Mouse (Mus musculus) CH12.LX (cell line): ENCODE results near the gene Otud7a. TPM values are rescaled to one million over a fixed set of nuclear protein-coding genes. Genes with fewer than 3 reads are reported as not detected.

Experiments
- DNase-seq: peaks from one replicate; pipeline ENCODE4 v3.0.0-alpha.2; 2013; ENCODE audit errors: extremely low read depth
- H3K27ac ChIP-seq: 2 replicates; pipeline ENCODE4 v1.5.1; 2012; ENCODE audit warnings: low read depth, mild to moderate bottlenecking, control low read depth, moderate library complexity; ENCODE audit not compliant: insufficient read depth
- H3K27me3 ChIP-seq: replicated peaks from 2 replicates; pipeline ENCODE3; 2012; ENCODE audit warnings: inconsistent platforms
- H3K36me3 ChIP-seq, 2 experiments: replicated peaks in 1 of 2; 2 replicates each; pipeline versions ENCODE3 to v1.6.1; 2012; ENCODE audit warnings: inconsistent platforms in 1 of 2, low read length in 1 of 2, mild to moderate bottlenecking in 1 of 2, mixed read lengths in 1 of 2, moderate library complexity in 1 of 2; ENCODE audit not compliant: control insufficient read depth in 1 of 2, insufficient read depth in 1 of 2
- H3K4me1 ChIP-seq, 2 experiments: 2 replicates each; pipeline ENCODE4 v1.6.1; 2012; ENCODE audit warnings: inconsistent platforms in 1 of 2, moderate library complexity in 1 of 2; ENCODE audit not compliant: insufficient read depth in 2 of 2, control insufficient read depth in 1 of 2
- H3K4me2 ChIP-seq: 2 replicates; pipeline ENCODE4 v1.6.1; 2012; ENCODE audit warnings: low read depth, mild to moderate bottlenecking, control low read depth; ENCODE audit not compliant: poor library complexity, insufficient read depth, severe bottlenecking
- H3K4me3 ChIP-seq, 3 experiments: fragments of 150-350 bp in 1 of 3; sonication (generic) in 1 of 3; replicated peaks in 1 of 3; 2 replicates each; pipeline versions ENCODE3 to v1.5.1; 2011 to 2012; ENCODE audit warnings: low read depth in 2 of 3, low read length in 2 of 3, mild to moderate bottlenecking in 2 of 3, moderate library complexity in 2 of 3, control low read depth in 1 of 3, improper control_type of control experiment in 1 of 3, inconsistent platforms in 1 of 3, mixed read lengths in 1 of 3; ENCODE audit not compliant: poor library complexity in 1 of 3
- H3K79me2 ChIP-seq: replicated peaks from 2 replicates; pipeline ENCODE4 v1.6.1; 2012; ENCODE audit warnings: mild to moderate bottlenecking, moderate library complexity; ENCODE audit not compliant: control insufficient read depth, poor library complexity, insufficient read depth, severe bottlenecking; ENCODE audit errors: extremely low read depth
- H3K9ac ChIP-seq: 2 replicates; pipeline ENCODE4 v1.6.1; 2012; ENCODE audit warnings: low read depth, mild to moderate bottlenecking, control low read depth, moderate library complexity; ENCODE audit not compliant: insufficient read depth
- H3K9me3 ChIP-seq: replicated peaks from 2 replicates; pipeline ENCODE3; 2012; ENCODE audit warnings: low read length, inconsistent platforms, mixed read lengths
- CHD2 ChIP-seq: IDR thresholded peaks from 2 replicates; pipeline ENCODE4 v1.6.1; 2011; ENCODE audit warnings: low read length, improper control_type of control experiment
- CTCF ChIP-seq, 2 experiments: IDR thresholded peaks in 1 of 2; conservative IDR thresholded peaks in 1 of 2; 2 replicates each; pipeline ENCODE4 v1.5.1; 2011 to 2012; ENCODE audit warnings: low read depth in 2 of 2, low read length in 2 of 2, improper control_type of control experiment in 1 of 2, inconsistent platforms in 1 of 2, mild to moderate bottlenecking in 1 of 2, moderate library complexity in 1 of 2
- E2F4 ChIP-seq: IDR thresholded peaks from 2 replicates; pipeline ENCODE4 v1.6.1; 2011; ENCODE audit warnings: low read depth, low read length, improper control_type of control experiment; ENCODE audit not compliant: insufficient replicate concordance
- ELF1 ChIP-seq: IDR thresholded peaks from 2 replicates; pipeline ENCODE4 v1.6.1; 2014; ENCODE audit warnings: low read depth, mild to moderate bottlenecking, inconsistent platforms, low read length, improper control_type of control experiment
- EP300 ChIP-seq: IDR thresholded peaks from 2 replicates; pipeline ENCODE4 v1.6.1; 2011; ENCODE audit warnings: low read length, improper control_type of control experiment
- IRF4 ChIP-seq: IDR thresholded peaks from 2 replicates; pipeline ENCODE4 v1.6.1; 2014; ENCODE audit warnings: low read depth, mild to moderate bottlenecking, inconsistent platforms, low read length, improper control_type of control experiment
- JUND ChIP-seq: conservative IDR thresholded peaks from 2 replicates; pipeline ENCODE4 v1.6.1; 2011; ENCODE audit warnings: low read depth, low read length, improper control_type of control experiment
- MAFK ChIP-seq: IDR thresholded peaks from 2 replicates; pipeline ENCODE4 v1.6.1; 2011; ENCODE audit warnings: low read length, improper control_type of control experiment; ENCODE audit not compliant: insufficient replicate concordance
- MAX ChIP-seq: IDR thresholded peaks from 2 replicates; pipeline ENCODE4 v1.6.1; 2011; ENCODE audit warnings: low read length, improper control_type of control experiment
- MAZ ChIP-seq: IDR thresholded peaks from 2 replicates; pipeline ENCODE4 v1.6.1; 2012; ENCODE audit warnings: low read depth, mild to moderate bottlenecking, inconsistent platforms, low read length, improper control_type of control experiment, moderate library complexity
- PAX5 ChIP-seq: IDR thresholded peaks from 2 replicates; pipeline ENCODE4 v1.6.1; 2012; ENCODE audit warnings: low read length, inconsistent platforms, mixed read lengths
- POLR2AphosphoS2 ChIP-seq: IDR thresholded peaks from 2 replicates; pipeline ENCODE4 v1.6.1; 2011; ENCODE audit warnings: low read depth, low read length, improper control_type of control experiment
- RAD21 ChIP-seq: IDR thresholded peaks from 2 replicates; pipeline ENCODE4 v1.6.1; 2011; ENCODE audit warnings: low read depth, mild to moderate bottlenecking, low read length, improper control_type of control experiment, moderate library complexity
- RCOR1 ChIP-seq: conservative IDR thresholded peaks from 2 replicates; pipeline ENCODE4 v1.6.1; 2012; ENCODE audit warnings: low read depth, mild to moderate bottlenecking, inconsistent platforms, low read length, improper control_type of control experiment
- SIN3A ChIP-seq: IDR thresholded peaks from 2 replicates; pipeline ENCODE4 v1.6.1; 2012; ENCODE audit warnings: low read length, improper control_type of control experiment, inconsistent platforms
- SMC3 ChIP-seq: IDR thresholded peaks from 2 replicates; pipeline ENCODE4 v1.6.1; 2011; ENCODE audit warnings: low read depth, low read length, improper control_type of control experiment
- TBP ChIP-seq: conservative IDR thresholded peaks from 2 replicates; pipeline ENCODE4 v1.6.1; 2011; ENCODE audit warnings: low read depth, low read length, improper control_type of control experiment
- TCF12 ChIP-seq: IDR thresholded peaks from 2 replicates; pipeline ENCODE4 v1.6.1; 2014; ENCODE audit warnings: low read depth, mild to moderate bottlenecking, inconsistent platforms, low read length, improper control_type of control experiment
- USF2 ChIP-seq: conservative IDR thresholded peaks from 2 replicates; pipeline ENCODE4 v1.6.1; 2011; ENCODE audit warnings: low read depth, low read length, improper control_type of control experiment
- ZC3H11A ChIP-seq: IDR thresholded peaks from 2 replicates; pipeline ENCODE4 v1.6.1; 2012; ENCODE audit warnings: low read depth, mild to moderate bottlenecking, inconsistent platforms, low read length, improper control_type of control experiment
- dilution Hi-C: fragments of 300-500 bp; cut with MboI; formaldehyde crosslinking; loops from 2 replicates; pipeline ENCODE4 v1.14.3; 2020; ENCODE audit warnings: low sequenced_read_pairs; ENCODE audit not compliant: extremely low pct_unique_long_range_greater_than_20kb, extremely low pct_ligation_motif_present
- in situ Hi-C: fragments of 300-500 bp; cut with MboI; formaldehyde crosslinking; loops from 3 replicates; pipeline ENCODE4 v1.14.3; 2019; ENCODE audit warnings: low sequenced_read_pairs, low pct_ligation_motif_present, low pct_unique_long_range_greater_than_20kb, mixed read lengths
- polyA plus RNA-seq: library from polyadenylated mRNA; unstranded; fragments of >175 nt; gene quantifications from 2 replicates; pipeline ENCODE4 v1.2.1, GENCODE M21; 2012; ENCODE audit warnings: low read depth; ENCODE audit not compliant: insufficient read length
- total RNA-seq, 2 experiments: library from RNA; depleted of rRNA; stranded (reverse); fragments of 300-350 nt in 1 of 2; fragments of >200 nt in 1 of 2; gene quantifications; 2 replicates each; pipeline ENCODE4 v1.2.3; 2012 to 2014

Otud7a gene
- total and polyA plus RNA-seq, 3 experiments, result not detected

GRCm38 (mm10) chr7:63743116-63743515 is 298.6 kb downstream of the Otud7a start:
- in situ Hi-C loops (loop anchor here (25.0 kb wide), 1 partner anchor 994 kb away; no protein-coding TSS in a partner anchor), dilution Hi-C loops (no loop called here)
- Histone ChIP-seq H3K4me3 (no peak overlapping the region), H3K9me3 (peaks cover 4% of the 10 kb centered on the region), H3K4me2 (no peak overlapping the region), H3K27ac (no peak overlapping the region), H3K27me3 (peaks cover 50% of the 10 kb centered on the region), H3K79me2 (no peaks in the 10 kb centered on the region), H3K4me1 (no peaks in the 10 kb centered on the region), H3K36me3 (no peaks in the 10 kb centered on the region), H3K9ac (no peak overlapping the region)
- DNase-seq, result no peak
- TF ChIP-seq TCF12 (no peak), MAZ (no peak), ELF1 (no peak), MAFK (no peak), TBP (no peak), E2F4 (no peak), EP300 (no peak), RAD21 (no peak), RCOR1 (no peak), USF2 (no peak), JUND (no peak), MAX (no peak), CHD2 (no peak)
- TF ChIP-seq, all 38 proteins: peak for 0

- Histone ChIP-seq H3K4me2 (no peak overlapping the region), H3K79me2 (no peaks in the 10 kb centered on the region), H3K36me3 (no peaks in the 10 kb centered on the region), H3K4me3 (no peak overlapping the region), H3K27ac (no peak overlapping the region), H3K27me3 (peaks cover 13% of the 10 kb centered on the region), H3K4me1 (peaks cover 11 to 15% of the 10 kb centered on the region in 2 experiments), H3K9me3 (no peaks in the 10 kb centered on the region), H3K9ac (no peak overlapping the region)
- TF ChIP-seq ZC3H11A, result peak; percentile 26
- TF ChIP-seq JUND, result no peak
- no peak for TF ChIP-seq IRF4
- no peak for TF ChIP-seq EP300
- peak; percentile 79 to 83 for TF ChIP-seq CTCF (conservative IDR thresholded peaks at IDR 0.05 in 1 of 2, IDR thresholded peaks at IDR 0.05 in 1 of 2; ENCODE audit: low read depth in 2 of 2, low read length in 2 of 2)
- no peak for TF ChIP-seq POLR2AphosphoS2
- TF ChIP-seq SIN3A, result no peak
- peak; percentile 69 for TF ChIP-seq SMC3
- TF ChIP-seq RAD21, result peak; percentile 72
- no peak for TF ChIP-seq E2F4
- no peak for TF ChIP-seq TBP
- no peak for TF ChIP-seq TCF12
- TF ChIP-seq PAX5, result no peak
- in situ Hi-C loops (loop anchor here (5.0 to 25.0 kb wide), 4 partner anchors 105 to 403 kb away; partner anchors contain the start of gene Trpm1), dilution Hi-C loops (no loop called here)
- DNase-seq, result peak; percentile 46
Observed at GRCm38 (mm10) chr7:63752081-63752480, 307.5 kb downstream of the Otud7a start.
